Mouse (Mus musculus) liver, postnatal 0 days (tissue): ENCODE measurements around the gene Tjp3.

Experiments used
- CTCF ChIP-seq: sonication (generic); IDR thresholded peaks from 2 replicates; pipeline ENCODE4 v1.5.1; 2016; ENCODE audit warnings: antibody characterized with exemption, low read depth
- EP300 ChIP-seq: IDR thresholded peaks from 2 replicates; pipeline ENCODE4 v1.6.1; 2016; ENCODE audit warnings: antibody characterized with exemption, low read depth, mild to moderate bottlenecking

GRCm38 (mm10) chr10:81261025-81261424, 30.4 kb downstream of the Tjp3 start:
- TF ChIP-seq EP300 (no peak), CTCF (no peak)
